Mouse (Mus musculus): ENCODE data around the gene Majin.

DNA sequence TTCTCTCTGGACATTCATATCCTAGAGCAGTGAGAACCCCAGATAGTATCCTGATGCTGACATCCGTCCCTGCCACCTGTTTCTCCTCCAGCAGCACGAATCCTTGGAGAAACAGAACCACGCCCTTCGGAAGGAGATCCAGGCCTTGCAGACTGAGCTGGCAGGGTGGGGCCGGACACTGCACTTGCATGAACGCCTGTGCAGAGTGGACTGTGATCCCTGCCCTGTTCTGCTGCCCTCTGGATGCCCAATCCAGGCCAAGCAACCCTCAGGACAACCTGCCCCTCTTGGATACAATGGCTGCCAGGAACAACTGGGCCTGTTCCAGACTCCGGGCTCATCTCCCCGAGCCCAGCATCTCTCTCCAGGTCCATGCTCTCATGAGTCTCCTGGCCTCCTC, 13.0 kb upstream of the Majin start:
- no peak for TF ChIP-seq CTCF (IDR thresholded peaks at IDR 0.05; ENCODE audit: low read depth, low read length)
- TF ChIP-seq POLR2A (IDR thresholded peaks at IDR 0.05; ENCODE audit: borderline replicate concordance, low read depth, low read length) = no peak
